Mouse (Mus musculus): ENCODE results near the gene Cdkal1. TPM values are rescaled to one million over a fixed set of nuclear protein-coding genes. Genes with fewer than 3 reads are reported as not detected.
A peak's percentile ranks its signal among the peaks of the same experiment; 100 is the strongest.

Gene Cdkal1
- polyA plus RNA-seq, 1 experiment = 4.4 TPM

GRCm38 (mm10) chr13:29399908-29400307 lies 455.6 kb downstream of the Cdkal1 start:
- H3K27me3 ChIP-seq (replicated peaks; ENCODE audit: control insufficient read depth, insufficient read depth, low read length) = no peaks in the 10 kb centered on the region
- TF ChIP-seq POLR2A (IDR thresholded peaks at IDR 0.05; ENCODE audit: low read depth, low read length) (no peak), CTCF (conservative IDR thresholded peaks at IDR 0.05; ENCODE audit: insufficient read depth, insufficient read length, low read depth, low read length) (no peak)
- H3K4me1 ChIP-seq (ENCODE audit: control insufficient read depth, insufficient read depth, low read length) = peaks cover 10% of the 10 kb centered on the region
- H3K36me3 ChIP-seq (ENCODE audit: control insufficient read depth, insufficient read depth, low read length) = no peaks in the 10 kb centered on the region
- no peak overlapping the region for H3K4me3 ChIP-seq (ENCODE audit: insufficient read depth, low read depth, low read length)
- DNase-seq = no peak
- H3K27ac ChIP-seq (ENCODE audit: insufficient read depth, low read depth, low read length) = no peak overlapping the region
- WGBS = 76% methylated on average over 5 of the region's 5 CpGs

GRCm38 (mm10) chr13:29398456-29398855 lies 457.0 kb downstream of the Cdkal1 start:
- H3K4me1 ChIP-seq (ENCODE audit: control insufficient read depth, insufficient read depth, low read length) = peaks cover 6% of the 10 kb centered on the region
- no peaks in the 10 kb centered on the region for H3K27me3 ChIP-seq (replicated peaks; ENCODE audit: control insufficient read depth, insufficient read depth, low read length)
- H3K4me3 ChIP-seq (ENCODE audit: insufficient read depth, low read depth, low read length) = no peak overlapping the region
- WGBS = 21% methylated on average over 2 of the region's 2 CpGs
- peak; percentile 90 for DNase-seq
- peak overlapping the region; percentile 19; the same call in 1 of the 2 replicates for H3K27ac ChIP-seq (ENCODE audit: insufficient read depth, low read depth, low read length)
- TF ChIP-seq CTCF (conservative IDR thresholded peaks at IDR 0.05; ENCODE audit: insufficient read depth, insufficient read length, low read depth, low read length) (no peak), POLR2A (IDR thresholded peaks at IDR 0.05; ENCODE audit: low read depth, low read length) (no peak)
- H3K36me3 ChIP-seq (ENCODE audit: control insufficient read depth, insufficient read depth, low read length) = no peaks in the 10 kb centered on the region

DNA sequence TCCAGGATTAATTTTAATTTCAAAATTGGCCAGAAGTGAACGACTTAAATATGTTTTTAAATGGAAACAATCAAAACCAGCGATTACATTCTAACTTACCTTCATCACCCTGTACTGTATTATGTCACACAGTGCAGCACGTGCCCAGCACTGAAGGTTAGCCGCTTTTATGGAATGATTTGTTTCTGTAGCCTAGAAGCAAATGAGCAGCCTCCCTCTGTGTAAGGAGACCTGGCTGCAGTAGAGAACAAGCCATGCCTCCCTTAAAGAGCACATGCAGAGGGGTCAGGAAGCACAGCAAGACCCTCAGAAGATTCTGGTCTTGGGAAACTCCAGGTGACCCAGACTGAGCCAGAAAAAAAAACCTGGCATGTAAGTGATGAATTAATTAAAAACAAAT lies 459.8 kb downstream of the Cdkal1 start:
- Histone ChIP-seq H3K36me3 (ENCODE audit: control insufficient read depth, insufficient read depth, low read length) (no peaks in the 10 kb centered on the region), H3K27ac (ENCODE audit: insufficient read depth, low read depth, low read length) (no peak overlapping the region), H3K4me3 (ENCODE audit: insufficient read depth, low read depth, low read length) (no peak overlapping the region), H3K4me1 (ENCODE audit: control insufficient read depth, insufficient read depth, low read length) (peaks cover 6% of the 10 kb centered on the region), H3K27me3 (replicated peaks; ENCODE audit: control insufficient read depth, insufficient read depth, low read length) (no peaks in the 10 kb centered on the region)
- DNase-seq = no peak
- TF ChIP-seq CTCF (conservative IDR thresholded peaks at IDR 0.05; ENCODE audit: insufficient read depth, insufficient read length, low read depth, low read length) (no peak), POLR2A (IDR thresholded peaks at IDR 0.05; ENCODE audit: low read depth, low read length) (no peak)
- WGBS = 87% methylated on average over 4 of the region's 4 CpGs

DNA sequence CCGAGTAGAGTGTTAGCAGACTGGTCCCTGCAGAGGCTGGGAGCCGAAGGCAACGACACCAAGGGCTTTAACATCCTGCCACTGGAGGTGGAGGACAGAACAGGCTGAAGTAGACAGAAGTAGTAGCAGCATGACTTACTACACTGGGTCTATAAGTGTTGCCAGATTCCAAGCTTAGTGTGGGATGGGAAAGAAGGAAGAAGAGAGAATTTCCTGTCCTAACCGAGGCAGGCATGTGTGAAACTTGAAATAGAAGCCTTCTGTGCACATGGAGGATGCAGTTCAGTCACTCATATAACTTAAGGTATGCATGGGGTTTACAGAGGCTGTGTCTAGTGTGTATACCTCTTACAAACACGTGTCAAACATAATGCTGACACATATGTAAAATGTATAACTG lies 465.4 kb downstream of the Cdkal1 start:
- Histone ChIP-seq H3K27ac (ENCODE audit: insufficient read depth, low read depth, low read length) (no peak overlapping the region), H3K4me1 (ENCODE audit: control insufficient read depth, insufficient read depth, low read length) (no peaks in the 10 kb centered on the region), H3K27me3 (replicated peaks; ENCODE audit: control insufficient read depth, insufficient read depth, low read length) (no peaks in the 10 kb centered on the region), H3K36me3 (ENCODE audit: control insufficient read depth, insufficient read depth, low read length) (no peaks in the 10 kb centered on the region), H3K4me3 (ENCODE audit: insufficient read depth, low read depth, low read length) (no peak overlapping the region)
- WGBS = 85% methylated on average over 5 of the region's 5 CpGs
- TF ChIP-seq POLR2A (IDR thresholded peaks at IDR 0.05; ENCODE audit: low read depth, low read length) (no peak), CTCF (conservative IDR thresholded peaks at IDR 0.05; ENCODE audit: insufficient read depth, insufficient read length, low read depth, low read length) (no peak)
- no peak for DNase-seq

DNA sequence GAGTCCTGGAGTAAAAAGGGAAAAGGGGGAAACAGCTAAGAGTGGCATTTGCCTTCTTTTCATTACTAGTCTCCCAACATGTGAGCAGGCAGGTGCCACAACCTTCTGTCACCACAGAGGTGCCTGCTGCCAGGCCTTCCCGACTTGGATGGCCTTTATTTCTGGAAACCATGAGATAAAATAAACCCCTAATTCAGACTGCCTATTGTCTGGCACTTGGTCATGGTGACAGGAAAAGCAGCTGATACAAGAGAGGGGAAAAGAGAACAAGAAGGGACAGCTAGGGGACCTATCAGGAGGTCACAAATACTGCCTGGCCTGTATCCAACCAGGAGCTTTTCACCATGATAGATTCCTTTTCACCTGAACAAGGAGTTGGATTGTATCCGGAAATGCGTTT lies 466.6 kb downstream of the Cdkal1 start:
- TF ChIP-seq CTCF (conservative IDR thresholded peaks at IDR 0.05; ENCODE audit: insufficient read depth, insufficient read length, low read depth, low read length) = no peak
- no peak for TF ChIP-seq POLR2A (IDR thresholded peaks at IDR 0.05; ENCODE audit: low read depth, low read length)
- H3K27me3 ChIP-seq (replicated peaks; ENCODE audit: control insufficient read depth, insufficient read depth, low read length) = no peaks in the 10 kb centered on the region
- H3K4me3 ChIP-seq (ENCODE audit: insufficient read depth, low read depth, low read length) = no peak overlapping the region
- H3K36me3 ChIP-seq (ENCODE audit: control insufficient read depth, insufficient read depth, low read length) = no peaks in the 10 kb centered on the region
- no peaks in the 10 kb centered on the region for H3K4me1 ChIP-seq (ENCODE audit: control insufficient read depth, insufficient read depth, low read length)
- DNase-seq = no peak
- H3K27ac ChIP-seq (ENCODE audit: insufficient read depth, low read depth, low read length) = no peak overlapping the region
- 89% methylated on average over 3 of the region's 3 CpGs for WGBS

DNA sequence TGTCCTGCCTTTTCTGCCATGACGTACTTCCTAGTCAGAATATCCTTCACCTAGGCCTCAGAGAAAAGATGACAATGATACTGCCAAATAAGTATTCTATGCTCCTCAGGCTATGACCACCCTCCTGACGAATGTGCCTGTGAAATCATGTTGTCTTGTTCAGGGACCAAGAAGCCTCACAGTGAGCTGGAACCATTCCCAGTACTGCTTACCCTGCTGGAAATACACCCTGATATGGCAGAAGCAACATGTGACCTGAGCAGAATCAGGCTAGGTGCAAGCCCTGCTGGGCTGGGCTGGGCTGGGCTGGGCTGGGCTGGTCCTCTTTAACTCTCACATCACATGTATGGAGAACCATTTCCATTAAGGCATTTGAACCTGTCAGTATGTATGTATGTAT lies 477.9 kb downstream of the Cdkal1 start:
- WGBS = 73% methylated on average over 2 of the region's 2 CpGs
- Histone ChIP-seq H3K4me3 (ENCODE audit: insufficient read depth, low read depth, low read length) (no peak overlapping the region), H3K36me3 (ENCODE audit: control insufficient read depth, insufficient read depth, low read length) (no peaks in the 10 kb centered on the region), H3K4me1 (ENCODE audit: control insufficient read depth, insufficient read depth, low read length) (no peaks in the 10 kb centered on the region; the same call in 1 of the 2 replicates), H3K27me3 (replicated peaks; ENCODE audit: control insufficient read depth, insufficient read depth, low read length) (no peaks in the 10 kb centered on the region), H3K27ac (ENCODE audit: insufficient read depth, low read depth, low read length) (no peak overlapping the region)
- TF ChIP-seq CTCF (conservative IDR thresholded peaks at IDR 0.05; ENCODE audit: insufficient read depth, insufficient read length, low read depth, low read length) = no peak
- DNase-seq = no peak

GRCm38 (mm10) chr13:29371916-29372315 lies 483.6 kb downstream of the Cdkal1 start:
- WGBS = 40% methylated on average over 3 of the region's 3 CpGs
- no peaks in the 10 kb centered on the region for H3K36me3 ChIP-seq (ENCODE audit: control insufficient read depth, insufficient read depth, low read length)
- no peaks in the 10 kb centered on the region; the same call in 1 of the 2 replicates for H3K4me1 ChIP-seq (ENCODE audit: control insufficient read depth, insufficient read depth, low read length)
- no peaks in the 10 kb centered on the region for H3K27me3 ChIP-seq (replicated peaks; ENCODE audit: control insufficient read depth, insufficient read depth, low read length)
- peak; percentile 19 for DNase-seq
- TF ChIP-seq CTCF (conservative IDR thresholded peaks at IDR 0.05; ENCODE audit: insufficient read depth, insufficient read length, low read depth, low read length) (no peak), POLR2A (IDR thresholded peaks at IDR 0.05; ENCODE audit: low read depth, low read length) (no peak)
- H3K27ac ChIP-seq (ENCODE audit: insufficient read depth, low read depth, low read length) = no peak overlapping the region
- no peak overlapping the region for H3K4me3 ChIP-seq (ENCODE audit: insufficient read depth, low read depth, low read length)

GRCm38 (mm10) chr13:29371466-29371771 lies 484.1 kb downstream of the Cdkal1 start:
- H3K27me3 ChIP-seq (replicated peaks; ENCODE audit: control insufficient read depth, insufficient read depth, low read length) = no peaks in the 10 kb centered on the region
- 89% methylated on average over 4 of the region's 4 CpGs for WGBS

More at GRCm38 (mm10) chr13:29371466-29371771, 484.1 kb downstream of the Cdkal1 start:
- Histone ChIP-seq H3K27ac (ENCODE audit: insufficient read depth, low read depth, low read length) (no peak overlapping the region), H3K4me1 (ENCODE audit: control insufficient read depth, insufficient read depth, low read length) (no peaks in the 10 kb centered on the region; the same call in 1 of the 2 replicates), H3K36me3 (ENCODE audit: control insufficient read depth, insufficient read depth, low read length) (no peaks in the 10 kb centered on the region), H3K4me3 (ENCODE audit: insufficient read depth, low read depth, low read length) (no peak overlapping the region)
- TF ChIP-seq CTCF (conservative IDR thresholded peaks at IDR 0.05; ENCODE audit: insufficient read depth, insufficient read length, low read depth, low read length) (no peak), POLR2A (IDR thresholded peaks at IDR 0.05; ENCODE audit: low read depth, low read length) (no peak)
- DNase-seq = no peak
